Mouse (Mus musculus) NIH3T3 (cell line): ENCODE measurements around the gene Galnt5.

Source experiments
- DNase-seq: peaks from one replicate; pipeline ENCODE4 v3.0.0-alpha.2; 2012; ENCODE audit warnings: low read depth

Gene Galnt5

GRCm38 (mm10) chr2:57997752-57998430 is at the start of gene Galnt5:
Gene Galnt5 (plus strand): TSS chr2:57997884.
- DNase-seq = peak; percentile 33

GRCm38 (mm10) chr2:57951620-57952019 is 46.1 kb upstream of the Galnt5 start:
- DNase-seq = no peak

GRCm38 (mm10) chr2:57960786-57961185 is 36.9 kb upstream of the Galnt5 start:
- DNase-seq = no peak

GRCm38 (mm10) chr2:57982248-57982647 is 15.4 kb upstream of the Galnt5 start:
- no peak for DNase-seq

GRCm38 (mm10) chr2:57991084-57991483 is 6.6 kb upstream of the Galnt5 start:
- no peak for DNase-seq

GRCm38 (mm10) chr2:58001497-58001896 is 3.8 kb downstream of the Galnt5 start:
- no peak for DNase-seq

GRCm38 (mm10) chr2:58007081-58007480 is 9.4 kb downstream of the Galnt5 start:
- DNase-seq = no peak

- no peak for DNase-seq
These were observed 25.9 kb downstream of the Galnt5 start for GRCm38 (mm10) chr2:58023556-58023955.

GRCm38 (mm10) chr2:58026740-58027139 is 29.1 kb downstream of the Galnt5 start:
- peak; percentile 50 for DNase-seq

- DNase-seq = peak; percentile 77
These were observed 31.7 kb downstream of the Galnt5 start for GRCm38 (mm10) chr2:58029404-58029803.

- DNase-seq = peak; percentile 62
These were observed 33.7 kb downstream of the Galnt5 start for GRCm38 (mm10) chr2:58031431-58031830.

- no peak for DNase-seq
These were observed 38.0 kb downstream of the Galnt5 start for GRCm38 (mm10) chr2:58035635-58036034.

GRCm38 (mm10) chr2:58036926-58037325 is 39.2 kb downstream of the Galnt5 start:
- no peak for DNase-seq

GRCm38 (mm10) chr2:58041867-58042266 is 44.2 kb downstream of the Galnt5 start:
- DNase-seq = no peak

- no peak for DNase-seq
These were observed 55.3 kb downstream of the Galnt5 start, which contains the start of gene Ermn for GRCm38 (mm10) chr2:58052821-58053581. Gene Ermn (minus strand): TSS chr2:58052864.

GRCm38 (mm10) chr2:58055383-58055782 is 57.7 kb downstream of the Galnt5 start:
- DNase-seq = peak; percentile 71

- DNase-seq = peak; percentile 70
These were observed 82.2 kb downstream of the Galnt5 start for GRCm38 (mm10) chr2:58079849-58080248.

GRCm38 (mm10) chr2:58086420-58086819 is 88.7 kb downstream of the Galnt5 start:
- no peak for DNase-seq

- no peak for DNase-seq
These were observed 97.1 kb downstream of the Galnt5 start for GRCm38 (mm10) chr2:58094818-58095217.
